Mouse (Mus musculus): ENCODE data around the gene Olfr521. TPM values are rescaled to one million over a fixed set of nuclear protein-coding genes. Genes with fewer than 3 reads are reported as not detected.

The Olfr521 gene
- polyA plus RNA-seq (2015; fragmentation: Illumina TruSeq; extraction: RNeasy Lipid Tissue Mini Kit (QIAGEN cat#74804); ENCODE audit: low read depth, low replicate concordance) = not detected

GRCm38 (mm10) chr7:99763207-99763606, at the start of gene Olfr521:
Gene Olfr521 (plus strand): TSS chr7:99763507.

GRCm38 (mm10) chr7:99729973-99730372, 33.3 kb upstream of the Olfr521 start, which contains the start of gene Olfr520:
Gene Olfr520 (plus strand): TSS chr7:99730273.

Other genes starting within 250 kb of the Olfr521 start
- 121 TPM for gene Arrb1, start 228.0 kb upstream of the Olfr521 start, polyA plus RNA-seq (2015; fragmentation: Illumina TruSeq; extraction: RNeasy Lipid Tissue Mini Kit (QIAGEN cat#74804); ENCODE audit: low read depth, low replicate concordance)
- 2.3 TPM for gene Tpbgl, start 136.4 kb upstream of the Olfr521 start, polyA plus RNA-seq (2015; fragmentation: Illumina TruSeq; extraction: RNeasy Lipid Tissue Mini Kit (QIAGEN cat#74804); ENCODE audit: low read depth, low replicate concordance)
- 11.9 TPM for gene Slco2b1, start 52.2 kb upstream of the Olfr521 start, polyA plus RNA-seq (2015; fragmentation: Illumina TruSeq; extraction: RNeasy Lipid Tissue Mini Kit (QIAGEN cat#74804); ENCODE audit: low read depth, low replicate concordance)
- gene Olfr520, start 33.2 kb upstream of the Olfr521 start, polyA plus RNA-seq (2015; fragmentation: Illumina TruSeq; extraction: RNeasy Lipid Tissue Mini Kit (QIAGEN cat#74804); ENCODE audit: low read depth, low replicate concordance) = not detected
- gene Neu3, start 64.9 kb downstream of the Olfr521 start, polyA plus RNA-seq (2015; fragmentation: Illumina TruSeq; extraction: RNeasy Lipid Tissue Mini Kit (QIAGEN cat#74804); ENCODE audit: low read depth, low replicate concordance) = 2.8 TPM
- gene Xrra1, start 95.6 kb downstream of the Olfr521 start, polyA plus RNA-seq (2015; fragmentation: Illumina TruSeq; extraction: RNeasy Lipid Tissue Mini Kit (QIAGEN cat#74804); ENCODE audit: low read depth, low replicate concordance) = 0.98 TPM
- gene Spcs2, start 100.0 kb downstream of the Olfr521 start, polyA plus RNA-seq (2015; fragmentation: Illumina TruSeq; extraction: RNeasy Lipid Tissue Mini Kit (QIAGEN cat#74804); ENCODE audit: low read depth, low replicate concordance) = 152 TPM
- gene Rnf169, start 216.9 kb downstream of the Olfr521 start, polyA plus RNA-seq (2015; fragmentation: Illumina TruSeq; extraction: RNeasy Lipid Tissue Mini Kit (QIAGEN cat#74804); ENCODE audit: low read depth, low replicate concordance) = 18.1 TPM
- not detected for gene Chrdl2, start 242.7 kb downstream of the Olfr521 start, polyA plus RNA-seq (2015; fragmentation: Illumina TruSeq; extraction: RNeasy Lipid Tissue Mini Kit (QIAGEN cat#74804); ENCODE audit: low read depth, low replicate concordance)